Mouse (Mus musculus) liver, postnatal 0 days (tissue): ENCODE data around the gene Rsph10b. TPM values are rescaled to one million over a fixed set of nuclear protein-coding genes. Genes with fewer than 3 reads are reported as not detected.
A peak's percentile ranks its signal among the peaks of the same experiment; 100 is the strongest.

Experiments used
- ATAC-seq: fragments of 200-750 bp; cut with Nextera tagmentation; 2 replicates; pipeline ENCODE4 v1.8.0; 2017; ENCODE audit warnings: mild to moderate bottlenecking, moderate library complexity
- DNase-seq: peaks from one replicate; pipeline ENCODE4 v3.0.0-alpha.2; 2016
- H3K27ac ChIP-seq: fragments of 300-500 bp; sonication (generic); 2 replicates; pipeline ENCODE4 v1.5.1; 2014; ENCODE audit warnings: antibody characterized with exemption, moderate library complexity, mild to moderate bottlenecking, low read depth
- H3K27me3 ChIP-seq: fragments of 300-500 bp; sonication (generic); 2 replicates; pipeline ENCODE4 v1.6.1; 2014; ENCODE audit warnings: low read length, control low read depth, mixed read lengths; ENCODE audit not compliant: insufficient read depth
- H3K36me3 ChIP-seq: fragments of 300-500 bp; sonication (generic); replicated peaks from 2 replicates; pipeline ENCODE4 v1.6.1; 2014; ENCODE audit warnings: mild to moderate bottlenecking, control low read depth, low read length, moderate library complexity, mixed read lengths; ENCODE audit not compliant: insufficient read depth
- H3K4me1 ChIP-seq: fragments of 300-500 bp; sonication (generic); 2 replicates; pipeline ENCODE4 v1.6.1; 2014; ENCODE audit warnings: antibody characterized with exemption, mild to moderate bottlenecking, control low read depth; ENCODE audit not compliant: insufficient read depth
- H3K4me2 ChIP-seq: fragments of 300-500 bp; sonication (generic); 2 replicates; pipeline ENCODE4 v1.6.1; 2014; ENCODE audit warnings: low read depth, mild to moderate bottlenecking, low read length, moderate library complexity, mixed read lengths
- H3K4me3 ChIP-seq: fragments of 300-500 bp; sonication (generic); 2 replicates; pipeline ENCODE4 v1.5.1; 2014; ENCODE audit warnings: low read depth, low read length
- H3K9ac ChIP-seq: fragments of 300-500 bp; sonication (generic); replicated peaks from 2 replicates; pipeline ENCODE4 v1.6.1; 2014; ENCODE audit warnings: mild to moderate bottlenecking, moderate library complexity
- H3K9me3 ChIP-seq: fragments of 300-500 bp; sonication (generic); 2 replicates; pipeline ENCODE4 v1.6.1; 2016; ENCODE audit warnings: mild to moderate bottlenecking, control low read depth, low read length, mixed read lengths
- CTCF ChIP-seq: sonication (generic); IDR thresholded peaks from 2 replicates; pipeline ENCODE4 v1.5.1; 2016; ENCODE audit warnings: antibody characterized with exemption, low read depth
- EP300 ChIP-seq: IDR thresholded peaks from 2 replicates; pipeline ENCODE4 v1.6.1; 2016; ENCODE audit warnings: antibody characterized with exemption, low read depth, mild to moderate bottlenecking
- WGBS: fragments of 180-500 bp; shearing (Covaris S2); extraction: QIAGEN DNeasy Blood & Tissue Kit; methylation state at CpG from one replicate; pipeline ENCODE4 v1.1.7; 2014; ENCODE audit not compliant: insufficient replicate concordance; 5-methylcytosine and 5-hydroxymethylcytosine counted together
- polyA plus RNA-seq: library from polyadenylated mRNA; unstranded; fragments of >200 nt; fragmentation: Nextera tagmentation; extraction: Ambion mirVana; gene quantifications from 2 replicates; pipeline ENCODE4 v1.2.1, GENCODE M21; 2015

Rsph10b gene
- polyA plus RNA-seq, 1 experiment from 2014 or later: 0.23 TPM

DNA sequence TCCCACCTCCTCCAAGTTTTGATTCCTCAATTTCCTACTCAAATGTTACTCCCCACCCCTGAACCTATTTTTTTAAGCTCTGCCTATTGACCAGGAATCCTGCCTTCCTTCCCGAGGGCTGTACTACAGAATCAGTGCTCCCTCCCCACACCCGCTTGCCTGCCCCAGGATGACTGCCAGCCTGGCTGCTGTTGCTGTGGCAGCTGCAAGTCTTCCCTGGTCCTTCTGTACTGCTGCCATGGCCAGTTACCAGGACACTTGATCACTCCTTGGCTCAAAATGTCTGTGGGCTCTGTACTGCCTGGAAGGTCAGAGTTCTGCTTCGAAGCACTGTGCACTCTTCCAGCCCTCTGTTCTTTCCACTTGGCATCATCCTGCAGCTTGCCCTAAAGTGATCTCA is 30.7 kb upstream of the Rsph10b start:
- H3K9me3 ChIP-seq: no peaks in the 10 kb centered on the region
- no peak for DNase-seq

DNA sequence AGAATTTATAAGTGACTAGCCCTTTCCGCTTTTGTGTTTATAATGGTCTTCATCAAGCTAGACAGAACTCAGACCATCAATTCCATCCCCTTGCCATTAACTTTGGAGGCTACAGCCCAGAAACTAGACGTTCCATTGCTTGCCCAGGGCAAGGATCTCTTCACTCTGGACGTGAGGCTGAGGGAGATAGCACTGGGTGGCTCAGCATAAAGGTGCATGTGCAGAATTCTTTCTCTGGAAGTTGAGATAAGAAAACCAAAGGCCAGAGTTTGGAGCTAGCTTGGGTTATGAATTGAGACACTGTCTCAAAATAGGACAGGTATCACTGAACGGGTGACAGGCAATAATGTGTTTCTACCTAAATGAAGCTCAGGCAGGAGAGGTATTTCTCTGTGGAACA is 29.0 kb upstream of the Rsph10b start:
- no peak for DNase-seq
- ATAC-seq: peak; percentile 47
- Histone ChIP-seq H3K9me3 (no peaks in the 10 kb centered on the region), H3K36me3 (peaks cover 69% of the 10 kb centered on the region), H3K4me1 (peaks cover 16% of the 10 kb centered on the region), H3K27me3 (no peaks in the 10 kb centered on the region), H3K9ac (no peak overlapping the region), H3K4me3 (no peak overlapping the region), H3K4me2 (no peak overlapping the region), H3K27ac (no peak overlapping the region)
- TF ChIP-seq CTCF (no peak), EP300 (peak; percentile 61)
- 53% methylated on average over 4 of the region's 4 CpGs for WGBS

More for the DNA sequence above, 30.7 kb upstream of the Rsph10b start:
- WGBS: 89% methylated on average over 3 of the region's 3 CpGs
- Histone ChIP-seq H3K27me3 (no peaks in the 10 kb centered on the region), H3K36me3 (peaks cover 86% of the 10 kb centered on the region), H3K4me1 (no peaks in the 10 kb centered on the region; the same call in 1 of the 2 replicates), H3K4me3 (no peak overlapping the region), H3K9ac (no peak overlapping the region), H3K27ac (no peak overlapping the region), H3K4me2 (no peak overlapping the region)
- ATAC-seq: no peak
- TF ChIP-seq EP300: no peak
- TF ChIP-seq CTCF: no peak

DNA sequence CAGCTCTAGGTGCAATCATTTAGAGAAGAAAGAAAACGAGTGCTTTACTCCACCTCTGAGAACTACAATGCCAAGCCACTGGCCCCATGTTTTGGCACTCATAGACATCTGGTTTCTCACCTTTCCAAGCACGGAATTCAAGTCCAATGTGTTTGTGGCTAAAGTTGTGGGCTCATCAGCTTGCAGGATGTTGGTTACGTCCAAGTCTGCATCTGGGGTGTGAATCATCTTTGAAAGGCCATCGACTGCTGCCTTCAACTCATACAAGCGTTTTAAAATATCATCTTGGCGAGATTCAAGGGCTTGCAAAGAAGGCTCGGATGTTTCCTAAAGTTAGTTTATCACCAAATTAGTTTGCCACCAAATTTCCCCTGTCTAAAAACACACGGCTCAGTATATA is 26.4 kb upstream of the Rsph10b start:
- ATAC-seq (no peak), DNase-seq (no peak)
- TF ChIP-seq CTCF (no peak), EP300 (no peak)
- Histone ChIP-seq H3K4me1 (peaks cover 27% of the 10 kb centered on the region), H3K36me3 (peaks cover 42% of the 10 kb centered on the region), H3K27ac (no peak overlapping the region), H3K4me2 (no peak overlapping the region), H3K9ac (no peak overlapping the region), H3K27me3 (no peaks in the 10 kb centered on the region), H3K4me3 (no peak overlapping the region), H3K9me3 (no peaks in the 10 kb centered on the region)
- 79% methylated on average over 8 of the region's 8 CpGs for WGBS

DNA sequence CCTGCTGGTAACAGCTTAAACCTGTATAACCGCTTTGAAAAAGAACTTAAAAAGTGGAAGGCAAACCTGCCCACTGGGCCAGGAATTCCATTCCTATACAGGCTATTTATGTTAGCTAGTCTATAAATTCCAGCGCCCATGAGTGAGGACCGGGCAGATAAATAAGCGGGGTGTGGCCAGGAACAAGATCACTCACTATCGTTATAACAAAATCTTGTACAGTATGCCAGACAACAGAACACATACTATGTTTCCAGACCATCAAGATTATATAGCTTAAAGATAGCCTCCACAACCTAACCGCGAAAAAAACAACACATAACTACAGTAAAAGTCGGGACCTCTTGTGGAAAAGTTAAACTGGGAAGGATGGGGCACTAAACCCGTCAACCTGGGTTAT is 23.9 kb upstream of the Rsph10b start:
- peak overlapping the region; percentile 76 for H3K9ac ChIP-seq
- H3K27me3 ChIP-seq: no peaks in the 10 kb centered on the region
- H3K27ac ChIP-seq: peak overlapping the region; percentile 88
- TF ChIP-seq EP300 (no peak), CTCF (no peak)
- peaks cover 23% of the 10 kb centered on the region for H3K36me3 ChIP-seq
- no peak; the same call in 1 of the 2 replicates for ATAC-seq
- WGBS: 3% methylated on average over 9 of the region's 9 CpGs
- peak overlapping the region; percentile 78 for H3K4me3 ChIP-seq
- peaks cover 27% of the 10 kb centered on the region for H3K4me1 ChIP-seq
- H3K9me3 ChIP-seq: no peaks in the 10 kb centered on the region
- DNase-seq: no peak
- peak overlapping the region; percentile 96 for H3K4me2 ChIP-seq

DNA sequence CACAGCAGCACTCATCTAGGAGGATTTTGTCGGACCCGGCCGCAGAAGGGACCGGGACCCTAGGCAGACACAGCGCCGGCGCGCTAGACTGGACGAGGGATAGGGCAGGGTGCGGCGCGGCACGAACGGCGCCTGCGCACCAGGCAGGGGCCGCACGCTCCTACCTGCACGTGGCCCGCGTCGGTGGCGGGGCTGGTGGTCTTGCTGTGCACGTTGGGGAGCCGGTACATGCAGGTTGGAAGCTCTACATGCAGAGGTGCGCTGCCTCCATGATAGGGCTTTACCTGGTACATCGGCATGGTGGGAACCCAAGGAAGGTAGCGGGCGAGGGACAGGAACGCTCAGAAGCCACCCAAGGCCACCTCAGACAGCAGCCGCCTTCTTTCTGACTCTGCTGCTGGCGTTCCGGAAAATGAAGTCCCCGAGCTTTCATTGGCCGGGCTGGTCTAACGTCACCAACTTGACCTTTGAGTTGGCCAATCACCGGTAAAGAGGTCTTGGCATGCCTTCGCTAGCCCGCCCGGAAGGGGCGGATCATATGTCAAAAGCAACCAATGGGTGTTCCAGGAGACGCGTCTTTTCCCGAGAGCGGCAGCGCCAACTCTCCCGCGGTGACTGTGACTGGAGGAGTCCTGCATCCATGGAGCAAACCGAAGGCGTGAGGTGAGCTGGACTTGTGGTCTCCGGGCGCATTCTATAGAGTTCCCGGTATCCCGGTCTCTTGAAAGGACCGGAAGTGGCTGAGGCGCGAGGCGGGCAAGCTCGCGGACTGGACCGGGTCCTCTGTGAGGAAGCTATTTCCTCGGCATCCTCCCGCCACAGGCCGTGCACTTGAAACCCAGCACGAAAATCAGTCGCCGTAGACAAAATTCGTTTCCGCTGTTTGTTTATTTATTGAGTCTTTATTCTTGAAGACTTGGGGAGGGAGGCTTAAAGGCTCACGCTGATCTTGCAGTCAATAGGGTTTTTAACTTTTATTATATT is 23.1 kb upstream of the Rsph10b start, which contains the start of the genes Aimp2 and Pms2:
TSS of gene Aimp2 (minus strand) at position 431 of the 984 bp plus-strand sequence.
TSS of gene Pms2 (plus strand) at position 548 of the 984 bp plus-strand sequence.
- peak; percentile 97 for ATAC-seq
- peak; percentile 95 for DNase-seq
- Histone ChIP-seq H3K9me3 (no peaks in the 10 kb centered on the region), H3K27me3 (no peaks in the 10 kb centered on the region), H3K4me2 (peak within 1 kb of the TSS; percentile 96), H3K9ac (peak within 1 kb of the TSS; percentile 76), H3K4me1 (peaks cover 27% of the 10 kb centered on the region), H3K36me3 (peaks cover 19% of the 10 kb centered on the region), H3K27ac (peak within 1 kb of the TSS; percentile 88), H3K4me3 (peak within 1 kb of the TSS; percentile 78)
- WGBS: under 1% methylated on average over 70 of the region's 70 CpGs
- TF ChIP-seq CTCF (no peak), EP300 (no peak)

DNA sequence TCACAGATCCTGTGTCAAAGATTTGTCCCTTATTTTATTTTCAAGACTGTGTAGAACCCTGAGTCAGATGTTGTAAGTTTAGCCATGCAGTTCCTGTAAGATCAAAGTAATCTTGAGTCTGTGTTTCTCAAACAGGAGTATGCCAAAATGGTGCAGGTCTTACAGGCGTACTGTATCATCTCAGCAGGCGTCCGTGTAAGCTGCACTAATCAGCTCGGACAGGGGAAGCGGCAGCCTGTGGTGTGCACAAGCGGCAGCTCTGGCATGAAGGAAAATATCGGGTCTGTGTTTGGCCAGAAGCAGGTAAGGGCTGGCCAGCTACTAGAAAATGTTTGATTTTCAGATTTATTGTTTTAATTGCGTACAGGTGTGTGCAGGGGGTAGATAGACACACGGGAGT is 16.6 kb upstream of the Rsph10b start:
- Histone ChIP-seq H3K4me2 (no peak overlapping the region), H3K27me3 (no peaks in the 10 kb centered on the region), H3K27ac (no peak overlapping the region), H3K4me3 (no peak overlapping the region), H3K4me1 (peaks cover under 1% of the 10 kb centered on the region; the same call in 1 of the 2 replicates), H3K9me3 (no peaks in the 10 kb centered on the region), H3K9ac (no peak overlapping the region), H3K36me3 (peaks cover 53% of the 10 kb centered on the region)
- WGBS: 91% methylated on average over 9 of the region's 9 CpGs
- no peak for DNase-seq
- TF ChIP-seq EP300 (no peak), CTCF (no peak)
- no peak for ATAC-seq
